Mouse (Mus musculus): ENCODE measurements around the gene Pde8a.

- TF ChIP-seq EP300 (IDR thresholded peaks at IDR 0.05) (no peak), CTCF (IDR thresholded peaks at IDR 0.05) (no peak)
Observed at GRCm38 (mm10) chr7:81182492-81183175, 30.8 kb upstream of the Pde8a start.

All from lung, postnatal 0 days (tissue).